Mouse (Mus musculus) left cerebral cortex, postnatal 14 days (tissue): ENCODE measurements around the gene Dio1. TPM values are rescaled to one million over a fixed set of nuclear protein-coding genes. Genes with fewer than 3 reads are reported as not detected.
A peak's percentile ranks its signal among the peaks of the same experiment; 100 is the strongest.

ENCODE experiments used
- DNase-seq, 2 experiments: peaks; one replicate each; pipeline ENCODE4 v3.0.0; 2021 to 2022; ENCODE audit warnings: low spot score in 2 of 2, mixed read lengths in 1 of 2
- intact Hi-C: fragments of 180-260 bp; cut with DNase I; formaldehyde crosslinking; loops from one replicate; pipeline ENCODE4 v1.15.1; 2025
- total RNA-seq, 2 experiments: library from RNA; stranded (reverse); gene quantifications; 2 replicates each; pipeline ENCODE4 v1.2.3; 2021

Dio1 gene
- total RNA-seq, 2 experiments from 2014 or later, result not detected

DNA sequence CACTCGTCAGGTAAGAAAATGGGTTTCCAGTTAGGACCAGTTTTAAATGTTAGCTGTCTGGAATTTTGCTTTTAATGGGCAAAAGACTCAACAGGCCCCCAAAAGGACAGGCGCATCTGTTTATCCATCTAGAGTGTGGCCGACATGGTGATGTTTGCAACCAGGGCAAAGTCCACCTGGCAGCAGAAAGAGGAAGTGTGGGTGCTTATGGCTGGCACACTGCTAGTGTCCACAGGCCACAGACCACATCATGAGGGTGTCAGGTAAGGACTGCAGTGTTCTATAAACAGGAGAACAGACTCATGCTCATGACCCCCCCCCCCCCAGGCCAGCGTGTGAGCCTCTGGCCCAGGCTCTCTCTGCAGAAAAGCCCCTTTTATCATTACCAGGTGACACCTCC lies 4.1 kb downstream of the Dio1 start:
- no peak for DNase-seq
- intact Hi-C loops, result no loop called here

- intact Hi-C loops, result no loop called here
- DNase-seq, result no peak
These were observed 4.7 kb downstream of the Dio1 start for GRCm38 (mm10) chr4:107302221-107302620.

GRCm38 (mm10) chr4:107300902-107301555 lies 5.9 kb downstream of the Dio1 start:
- intact Hi-C loops, result no loop called here
- DNase-seq, result no peak

DNA sequence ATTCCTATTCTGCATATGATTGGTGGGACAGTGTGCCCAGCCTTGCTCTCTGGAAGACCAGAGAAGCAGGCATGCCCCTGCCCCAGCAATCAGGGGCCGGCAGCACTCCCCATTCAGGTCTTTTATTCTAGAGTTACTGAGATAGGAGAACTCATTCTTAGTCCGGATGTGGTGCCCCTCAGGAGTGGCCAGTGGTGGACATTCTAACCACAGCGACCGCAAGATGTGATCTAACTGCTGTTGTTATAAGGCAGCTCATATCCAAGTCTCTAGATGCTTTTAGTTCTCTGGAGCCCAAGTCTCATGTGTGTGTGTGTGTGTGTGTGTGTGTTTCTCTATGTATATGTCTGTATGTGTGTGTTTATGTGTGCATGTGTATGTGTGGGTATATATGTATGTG lies 6.6 kb downstream of the Dio1 start:
- intact Hi-C loops, result no loop called here
- DNase-seq, result no peak

DNA sequence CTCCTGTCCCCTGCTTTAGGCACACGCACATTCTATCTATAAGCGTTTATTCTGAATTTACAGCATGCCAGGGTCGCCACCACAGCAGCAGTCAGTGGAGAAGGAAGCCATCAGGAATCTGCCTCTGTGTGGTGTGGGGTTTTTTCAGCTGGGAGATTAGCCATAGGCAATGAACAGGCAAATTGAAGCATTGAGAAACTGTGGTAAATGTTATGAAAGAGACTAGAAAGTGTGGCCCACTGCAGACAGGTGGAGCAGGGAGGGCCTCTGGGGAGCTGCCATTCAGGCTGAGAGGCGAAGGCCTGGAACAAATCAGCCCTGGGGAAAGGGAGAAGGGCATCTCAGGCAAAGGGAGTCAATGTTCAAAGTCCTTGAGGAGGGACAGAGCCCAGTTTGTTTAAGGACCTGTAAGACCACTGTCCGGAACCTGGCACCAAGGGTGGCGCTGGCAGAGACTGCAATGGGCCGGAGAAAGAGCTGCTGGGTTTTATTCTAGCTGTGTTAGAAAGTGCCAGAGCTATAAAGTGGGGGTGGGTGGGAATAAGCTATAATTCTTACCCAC lies 7.1 kb downstream of the Dio1 start:
- intact Hi-C loops, result no loop called here
- no peak for DNase-seq

- intact Hi-C loops, result no loop called here
- DNase-seq, result no peak
These were observed 8.8 kb downstream of the Dio1 start for GRCm38 (mm10) chr4:107298071-107298606.

DNA sequence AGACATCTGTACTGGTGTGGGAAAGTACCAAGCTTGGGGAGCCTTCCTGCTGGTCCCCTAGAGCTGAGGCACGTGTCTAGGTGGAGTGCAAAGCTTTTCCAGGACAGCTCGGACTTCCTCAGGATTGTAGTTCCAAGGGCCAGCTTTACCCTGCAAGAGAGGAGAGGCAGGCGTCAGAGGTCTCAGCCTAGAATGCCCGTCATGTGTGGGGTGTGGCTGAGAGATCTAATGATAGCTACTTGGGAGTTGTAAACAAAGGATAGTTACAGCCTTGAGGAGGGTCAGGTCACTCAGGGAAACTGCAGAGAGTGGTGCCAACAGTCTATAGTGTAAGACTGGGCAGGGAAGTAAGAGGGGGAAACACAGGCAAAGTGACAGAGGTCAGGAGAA lies 14.7 kb downstream of the Dio1 start:
- DNase-seq, result no peak
- intact Hi-C loops, result no loop called here

DNA sequence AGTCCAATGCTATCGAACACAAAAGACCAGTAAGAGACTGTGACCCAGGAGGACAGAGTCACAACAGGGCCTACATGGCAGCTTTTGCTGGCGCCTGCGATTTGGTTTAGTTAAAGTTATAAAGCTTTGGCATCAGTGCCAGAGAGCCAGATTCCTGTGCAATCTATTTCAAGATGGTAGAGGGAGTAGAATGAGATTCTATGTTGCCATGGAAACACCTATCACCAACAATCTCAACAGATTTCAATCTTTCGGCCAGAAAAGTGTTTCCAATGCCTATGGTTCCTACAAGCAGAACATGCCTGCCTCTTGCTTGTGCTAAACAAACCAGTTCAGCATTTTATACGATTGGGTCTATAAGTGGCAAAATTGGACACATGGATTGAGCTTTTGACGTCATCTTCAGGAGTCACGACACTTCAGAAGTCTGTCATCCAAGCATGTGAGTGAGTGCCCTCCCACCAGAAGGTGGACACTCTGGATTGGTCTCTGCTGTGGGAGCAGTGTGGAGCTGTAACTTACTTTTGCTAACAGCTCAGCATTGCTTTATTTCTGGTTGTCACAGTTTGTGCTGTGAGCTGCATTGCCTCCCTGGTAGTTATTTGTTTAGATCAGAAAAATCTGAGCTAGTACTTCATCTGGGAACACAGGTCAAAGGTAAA lies 15.2 kb downstream of the Dio1 start:
- intact Hi-C loops, result no loop called here
- DNase-seq, result peak; percentile 12 to 69

DNA sequence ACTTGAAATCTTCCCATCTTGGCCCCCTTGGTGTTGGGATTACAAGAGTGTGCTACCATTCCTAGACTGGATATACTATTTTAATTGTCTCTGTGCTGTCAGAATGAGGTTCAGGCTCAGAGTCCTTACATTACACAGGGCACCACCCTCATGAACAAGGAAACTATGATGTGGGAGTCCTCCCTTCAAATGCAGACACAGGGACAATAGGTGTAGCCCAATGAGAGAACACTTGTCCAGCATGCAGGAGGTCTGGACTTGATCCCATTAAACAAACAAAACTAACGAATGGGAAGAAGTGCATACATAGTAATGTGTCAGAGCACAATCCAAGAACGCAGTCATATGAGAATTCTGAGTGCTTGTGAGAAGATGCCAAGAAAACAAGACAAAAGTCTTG lies 19.5 kb downstream of the Dio1 start:
- DNase-seq, result no peak
- intact Hi-C loops, result no loop called here

GRCm38 (mm10) chr4:107286386-107286785 lies 20.6 kb downstream of the Dio1 start:
- intact Hi-C loops, result no loop called here
- DNase-seq, result no peak

DNA sequence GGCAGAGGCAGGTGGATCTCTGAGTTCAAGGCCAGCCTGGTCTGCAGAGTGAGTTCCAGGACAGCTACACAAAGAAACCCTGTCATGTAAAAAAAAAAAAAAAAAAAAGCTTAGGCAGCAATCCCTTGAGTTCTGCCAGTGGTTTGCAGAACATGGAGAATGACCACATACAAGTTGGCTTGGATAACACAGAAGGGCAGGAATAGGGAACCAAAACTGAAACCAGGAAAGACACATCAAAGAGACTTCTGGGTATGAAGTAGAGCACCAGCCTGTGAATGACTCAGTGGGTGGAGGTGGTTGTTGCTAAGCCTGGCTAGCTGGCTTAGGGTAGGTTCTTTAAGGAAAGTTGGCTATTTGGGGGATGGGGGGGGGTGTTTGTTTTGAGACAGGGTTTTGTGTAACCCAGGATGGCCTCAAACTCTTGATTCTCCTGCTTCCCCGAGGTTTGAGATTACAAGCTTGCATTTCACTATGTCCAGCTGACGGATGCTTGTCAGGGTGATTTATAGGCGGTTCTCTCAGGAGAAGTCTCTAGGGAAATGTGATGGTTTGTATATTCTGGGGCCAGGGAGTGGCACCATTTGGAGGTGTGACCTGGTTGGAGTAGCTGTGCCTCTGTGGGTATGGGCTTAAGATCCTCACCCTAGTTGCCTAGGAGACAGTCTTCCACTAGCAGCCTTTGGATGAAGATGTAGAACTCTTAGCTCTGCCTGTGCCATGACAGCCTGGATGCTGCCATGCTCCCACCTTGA lies 21.3 kb downstream of the Dio1 start:
- intact Hi-C loops, result no loop called here
- no peak for DNase-seq

DNA sequence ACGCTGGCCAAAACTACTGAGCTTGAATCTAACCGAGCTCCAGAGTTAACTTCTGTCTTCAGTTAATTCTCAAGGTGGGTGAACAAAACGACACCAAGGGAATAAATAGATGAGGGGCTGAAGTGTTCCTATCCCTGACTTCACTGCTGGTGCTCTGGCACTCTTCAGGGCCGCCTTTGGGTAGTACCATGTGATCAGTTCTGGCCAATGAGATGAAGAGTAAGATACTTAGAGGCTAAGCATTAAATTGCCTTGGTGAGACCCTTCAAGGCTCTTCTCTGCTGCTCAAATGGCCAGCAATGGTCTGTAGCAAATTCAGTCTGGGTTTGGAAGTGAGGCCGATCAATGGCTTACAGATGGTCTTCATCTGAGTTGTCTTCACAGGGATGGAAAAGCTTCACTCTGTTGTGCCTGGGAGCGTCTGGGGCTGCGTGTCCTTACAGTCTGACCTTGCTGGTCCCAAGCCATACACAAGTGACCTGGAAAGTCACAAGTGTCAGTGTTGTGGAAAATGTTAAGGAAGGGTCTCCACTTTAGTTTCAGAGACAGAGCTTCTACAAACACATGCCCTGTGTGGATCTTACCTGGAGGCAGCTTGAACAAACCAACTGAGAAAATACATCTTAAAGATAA lies 26.0 kb downstream of the Dio1 start:
- no peak for DNase-seq
- intact Hi-C loops, result no loop called here

DNA sequence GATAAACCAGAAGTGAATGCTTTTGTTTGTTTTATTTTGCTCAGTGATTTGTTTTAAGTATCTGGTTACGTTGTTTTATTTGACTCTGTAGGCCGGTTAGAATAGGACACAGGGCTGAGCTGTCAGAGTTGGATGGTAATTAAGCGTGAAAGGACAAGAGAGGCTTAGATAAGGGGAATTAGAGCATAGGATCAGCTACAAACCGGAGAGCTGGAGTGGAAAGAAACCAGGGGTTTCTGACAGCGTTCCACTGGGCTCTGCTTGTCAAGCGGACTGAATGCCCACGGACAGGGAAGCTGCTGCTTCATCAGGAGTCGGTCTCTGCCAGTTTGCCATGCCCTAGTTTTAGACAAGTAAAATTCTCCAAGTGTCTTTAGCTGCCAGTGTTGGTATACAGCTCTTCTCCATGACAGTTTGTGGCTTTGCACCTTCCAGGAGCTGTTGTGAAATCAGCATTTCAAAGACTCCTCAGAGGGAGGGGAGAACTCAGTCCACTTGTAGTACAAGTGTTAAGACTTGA lies 28.7 kb downstream of the Dio1 start:
- intact Hi-C loops, result no loop called here

GRCm38 (mm10) chr4:107274511-107274910 lies 32.5 kb downstream of the Dio1 start:
- DNase-seq, result no peak
- intact Hi-C loops, result no loop called here

More for the DNA sequence above, 28.7 kb downstream of the Dio1 start:
- DNase-seq, result no peak

- intact Hi-C loops, result no loop called here
These were observed 33.3 kb downstream of the Dio1 start for GRCm38 (mm10) chr4:107273683-107274082.

DNA sequence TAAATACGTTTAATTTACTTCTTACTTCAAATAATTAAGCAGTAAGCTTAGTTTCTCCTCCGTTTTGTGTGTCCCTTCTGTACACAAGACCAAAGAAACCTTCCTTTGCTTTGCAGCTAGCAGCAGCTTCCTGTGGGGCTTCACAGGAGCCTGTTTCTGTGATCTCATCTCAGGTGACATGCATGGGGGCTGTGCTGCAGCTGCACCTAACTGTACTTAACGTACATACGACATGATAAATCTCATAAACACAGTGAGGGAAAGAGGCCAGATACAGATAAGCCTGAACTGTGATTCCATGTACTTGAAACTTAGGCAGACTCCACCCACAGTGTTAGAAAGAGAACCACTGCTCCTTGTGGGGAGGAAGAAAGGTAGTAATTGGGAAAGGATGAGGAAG lies 47.0 kb downstream of the Dio1 start:
- no peak for DNase-seq
- intact Hi-C loops, result no loop called here

More at GRCm38 (mm10) chr4:107273683-107274082, 33.3 kb downstream of the Dio1 start:
- DNase-seq, result no peak

GRCm38 (mm10) chr4:107254414-107254813 lies 52.6 kb downstream of the Dio1 start:
- DNase-seq, result no peak
- intact Hi-C loops, result loop anchor here (5.0 kb wide), 2 partner anchors 58 to 77 kb away; partner anchors contain the start of genes Tceanc2, Tmem59 and Yipf1

- intact Hi-C loops, result loop anchor here (5.0 kb wide), 2 partner anchors 59 to 76 kb away; partner anchors contain the start of genes Tceanc2, Tmem59 and Yipf1
- peak; percentile 93 for DNase-seq
These were observed 53.6 kb downstream of the Dio1 start, which contains the start of the genes Lrrc42 and Hspb11 for GRCm38 (mm10) chr4:107253125-107254091. Gene Lrrc42, minus strand, starts transcription at chr4:107253532. Gene Hspb11, plus strand, starts transcription at chr4:107253593.
